In genomic region chr2:178326067-178326466, GRCm38 (mm10) we compare ENCODE assay signal across 22 mouse cellular contexts.
DNase-seq lines count a peak whose midpoint lies in the region; ATAC-seq lines count a peak whose summit lies in the region.
"Had no signal": no experiment of that assay in that cellular context is flagged by ENCODE, and none has a peak within 500 bp of the region (broad histone marks: within the 10 kb centered on the region; RNA-seq: fewer than 3 reads in every experiment).

No protein-coding gene starts in this region.

- H3K4me3 ChIP-seq in hindbrain, embryonic 13.5 days: no peak overlapping the region
- H3K4me3 ChIP-seq in hindbrain, embryonic 16.5 days (ENCODE audit: low read length): no peak overlapping the region
- no peak overlapping the region for H3K4me3 ChIP-seq in intestine, embryonic 16.5 days (ENCODE audit: low read length)
- H3K4me3 ChIP-seq: forebrain, embryonic 10.5 days; forebrain, embryonic 13.5 days; heart, adult 2 months; heart, embryonic 13.5 days; hindbrain, embryonic 15.5 days; intestine, embryonic 15.5 days had no signal

- H3K27me3 ChIP-seq in hindbrain, embryonic 13.5 days: no peaks in the 10 kb centered on the region
- no peaks in the 10 kb centered on the region for H3K27me3 ChIP-seq in hindbrain, embryonic 16.5 days (replicated peaks; ENCODE audit: control insufficient read depth, insufficient read depth, low read length)
- H3K27me3 ChIP-seq in intestine, embryonic 16.5 days (replicated peaks; ENCODE audit: control insufficient read depth, insufficient read depth, low read length): no peaks in the 10 kb centered on the region
- H3K27me3 ChIP-seq: forebrain, embryonic 13.5 days; heart, embryonic 13.5 days; hindbrain, embryonic 15.5 days; intestine, embryonic 15.5 days had no signal

- WGBS in hindbrain, embryonic 13.5 days: 93% methylated on average over 10 of the region's 10 CpGs
- WGBS in hindbrain, embryonic 16.5 days: 94% methylated on average over 10 of the region's 10 CpGs
- 93% methylated on average over 10 of the region's 10 CpGs for WGBS in intestine, embryonic 16.5 days

- H3K4me2 ChIP-seq in hindbrain, embryonic 13.5 days: no peak overlapping the region
- H3K4me2 ChIP-seq in hindbrain, embryonic 16.5 days (ENCODE audit: low read length): no peak overlapping the region
- H3K4me2 ChIP-seq in intestine, embryonic 16.5 days (ENCODE audit: low read depth, low read length): no peak overlapping the region
- H3K4me2 ChIP-seq: forebrain, embryonic 13.5 days; hindbrain, embryonic 15.5 days; intestine, embryonic 15.5 days had no signal

- H3K36me3 ChIP-seq in hindbrain, embryonic 13.5 days: peaks cover 25% of the 10 kb centered on the region
- H3K36me3 ChIP-seq in hindbrain, embryonic 16.5 days (ENCODE audit: control insufficient read depth, insufficient read depth, low read length): 0 out of 2 replicates have a peak, but pooled peaks cover 2% of the 10 kb centered on the region
- no peaks in the 10 kb centered on the region for H3K36me3 ChIP-seq in intestine, embryonic 16.5 days (ENCODE audit: control insufficient read depth, insufficient read depth, low read length)
- H3K36me3 ChIP-seq: forebrain, embryonic 10.5 days; heart, embryonic 13.5 days; hindbrain, embryonic 15.5 days; intestine, embryonic 15.5 days had no signal

- DNase-seq in frontal cortex, postnatal 14 days (ENCODE audit: low spot score in 2 of 2): peak; percentile 3 to 8
- DNase-seq in frontal cortex, postnatal 36 days (ENCODE audit: low spot score in 2 of 2): no peak
- peak; percentile 20 to 30 for DNase-seq in right cerebral cortex, postnatal 10 days (ENCODE audit: low spot score in 2 of 2)
- DNase-seq in right cerebral cortex, postnatal 36 days (ENCODE audit: low spot score in 2 of 2): no peak
- DNase-seq: adrenal gland, adult 2 months; adrenal gland, postnatal 14 days; cerebellum, adult 11-12 months; embryo, embryonic 11 days; gastrocnemius, postnatal 25 days; heart, postnatal 14 days; heart, postnatal 4 days; kidney, adult 18-20 months had no signal

- peaks cover 32% of the 10 kb centered on the region for H3K4me1 ChIP-seq in hindbrain, embryonic 13.5 days (replicated peaks)
- peaks cover 18% of the 10 kb centered on the region for H3K4me1 ChIP-seq in hindbrain, embryonic 16.5 days (ENCODE audit: control insufficient read depth, insufficient read depth, low read depth, low read length)
- peaks cover 7% of the 10 kb centered on the region; the same call in 1 of the 2 replicates for H3K4me1 ChIP-seq in intestine, embryonic 16.5 days (ENCODE audit: control insufficient read depth, insufficient read depth, low read length)

- peak overlapping the region; percentile 91; the same call in 1 of the 2 replicates for H3K27ac ChIP-seq in hindbrain, embryonic 13.5 days
- no peak overlapping the region for H3K27ac ChIP-seq in hindbrain, embryonic 16.5 days (ENCODE audit: low read depth, low read length)
- H3K27ac ChIP-seq in intestine, embryonic 16.5 days (ENCODE audit: low read length): no peak overlapping the region
- H3K27ac ChIP-seq: forebrain, embryonic 10.5 days; heart, adult 2 months; intestine, embryonic 15.5 days had no signal

- 0 out of 2 replicates have a peak overlapping the region, but pooled peaks have one; percentile 69 for H3K9ac ChIP-seq in hindbrain, embryonic 13.5 days
- H3K9ac ChIP-seq in hindbrain, embryonic 16.5 days (ENCODE audit: low read depth, low read length): no peak overlapping the region
- no peak overlapping the region for H3K9ac ChIP-seq in intestine, embryonic 16.5 days (ENCODE audit: low read depth, low read length)
- H3K9ac ChIP-seq: forebrain, embryonic 13.5 days; heart, embryonic 13.5 days; hindbrain, embryonic 15.5 days; intestine, embryonic 15.5 days had no signal

- H3K9me3 ChIP-seq in hindbrain, embryonic 13.5 days: no peaks in the 10 kb centered on the region
- no peaks in the 10 kb centered on the region for H3K9me3 ChIP-seq in hindbrain, embryonic 16.5 days (ENCODE audit: control insufficient read depth, low read length)
- H3K9me3 ChIP-seq in intestine, embryonic 16.5 days (ENCODE audit: control insufficient read depth, low read length): no peaks in the 10 kb centered on the region
- H3K9me3 ChIP-seq: forebrain, embryonic 10.5 days; forebrain, embryonic 13.5 days; heart, embryonic 13.5 days; hindbrain, embryonic 15.5 days; intestine, embryonic 15.5 days had no signal

- ATAC-seq in hindbrain, embryonic 13.5 days (ENCODE audit: low FRiP score): no peak
- no peak for ATAC-seq in hindbrain, embryonic 16.5 days
- ATAC-seq in intestine, embryonic 16.5 days: no peak
- ATAC-seq: CD4-positive, CD25-positive, alpha-beta regulatory T cell, adult 4 months; intestine, embryonic 15.5 days had no signal

Comparison
In these comparisons a context has a peak if more than half of its experiments do, and no peak if none do; other contexts are left out.
1. DNase-seq: peak in frontal cortex, postnatal 14 days (2 of 2) and right cerebral cortex, postnatal 10 days (2 of 2); none in frontal cortex, postnatal 36 days (0 of 2) and right cerebral cortex, postnatal 36 days (0 of 2).